Mouse (Mus musculus) neural tube, embryonic 14.5 days (tissue): ENCODE measurements around the gene Gm9117. TPM values are rescaled to one million over a fixed set of nuclear protein-coding genes. Genes with fewer than 3 reads are reported as not detected.
"Not testable (repeated sequence)": the region's sequence is repeated elsewhere in the genome, so short reads cannot be mapped to it uniquely, and the experiment has no call there.

ENCODE experiments used
- ATAC-seq: fragments of 200-750 bp; cut with Nextera tagmentation; 2 replicates; pipeline ENCODE4 v1.8.0; 2017; ENCODE audit warnings: low read depth, mild to moderate bottlenecking, moderate TSS enrichment, moderate library complexity
- H3K27ac ChIP-seq: fragments of 300-500 bp; sonication (generic); 2 replicates; pipeline ENCODE4 v1.5.1; 2014; ENCODE audit warnings: low read depth, mild to moderate bottlenecking, control low read depth, low read length, moderate library complexity, mixed read lengths
- H3K27me3 ChIP-seq: fragments of 300-500 bp; sonication (generic); 2 replicates; pipeline ENCODE4 v1.6.1; 2014; ENCODE audit warnings: low read length; ENCODE audit not compliant: control insufficient read depth, insufficient read depth
- H3K36me3 ChIP-seq: fragments of 300-500 bp; sonication (generic); 2 replicates; pipeline ENCODE4 v1.6.1; 2014; ENCODE audit warnings: low read length, mixed read lengths; ENCODE audit not compliant: control insufficient read depth, insufficient read depth
- H3K4me1 ChIP-seq: fragments of 300-500 bp; sonication (generic); 2 replicates; pipeline ENCODE4 v1.6.1; 2014; ENCODE audit warnings: low read length; ENCODE audit not compliant: control insufficient read depth, insufficient read depth
- H3K4me2 ChIP-seq: fragments of 300-500 bp; sonication (generic); 2 replicates; pipeline ENCODE4 v1.6.1; 2014; ENCODE audit warnings: mild to moderate bottlenecking, low read depth, low read length, control low read depth
- H3K4me3 ChIP-seq: fragments of 300-500 bp; sonication (generic); 2 replicates; pipeline ENCODE4 v1.5.1; 2014; ENCODE audit warnings: low read depth, low read length, control low read depth, mixed read lengths
- H3K9ac ChIP-seq: fragments of 300-500 bp; sonication (generic); replicated peaks from 2 replicates; pipeline ENCODE4 v1.6.1; 2014; ENCODE audit warnings: low read depth, mild to moderate bottlenecking, control low read depth, low read length, mixed read lengths
- H3K9me3 ChIP-seq: fragments of 300-500 bp; sonication (generic); 2 replicates; pipeline ENCODE4 v1.6.1; 2016; ENCODE audit warnings: low read length; ENCODE audit not compliant: control insufficient read depth
- WGBS: fragments of 180-500 bp; shearing (Covaris S2); extraction: QIAGEN DNeasy Blood & Tissue Kit; methylation state at CpG from one replicate; pipeline ENCODE4 v1.1.7; 2014; 5-methylcytosine and 5-hydroxymethylcytosine counted together
- polyA plus RNA-seq: library from polyadenylated mRNA; unstranded; fragments of >200 nt; fragmentation: Nextera tagmentation; extraction: Ambion mirVana; gene quantifications from 2 replicates; pipeline ENCODE4 v1.2.1, GENCODE M21; 2014

Gm9117 gene
- not detected in 2 replicates for polyA plus RNA-seq

GRCm38 (mm10) chr3:93943443-93943842 lies at the start of gene Gm9117:
Gm9117 (minus strand) TSS chr3:93943543.
- H3K4me2 ChIP-seq, H3K4me1 ChIP-seq, H3K36me3 ChIP-seq, ATAC-seq, H3K27ac ChIP-seq, H3K4me3 ChIP-seq, H3K9me3 ChIP-seq, H3K9ac ChIP-seq, H3K27me3 ChIP-seq: not testable (repeated sequence)
- 87% methylated on average over 3 of the region's 4 CpGs for WGBS

- WGBS = 96% methylated on average over 6 of the region's 6 CpGs
- H3K27me3 ChIP-seq, H3K36me3 ChIP-seq, H3K4me1 ChIP-seq, H3K4me3 ChIP-seq, H3K9ac ChIP-seq, H3K9me3 ChIP-seq, H3K4me2 ChIP-seq, H3K27ac ChIP-seq, ATAC-seq: not testable (repeated sequence)
Measured at GRCm38 (mm10) chr3:93968938-93969337, 25.6 kb upstream of the Gm9117 start.

- WGBS = 69% methylated on average over 2 of the region's 4 CpGs
- H3K27ac ChIP-seq = not testable (repeated sequence)
Measured at GRCm38 (mm10) chr3:93961214-93961613, 17.9 kb upstream of the Gm9117 start, which contains the start of gene Tdpoz5. Tdpoz5 (minus strand) TSS chr3:93961314.

DNA sequence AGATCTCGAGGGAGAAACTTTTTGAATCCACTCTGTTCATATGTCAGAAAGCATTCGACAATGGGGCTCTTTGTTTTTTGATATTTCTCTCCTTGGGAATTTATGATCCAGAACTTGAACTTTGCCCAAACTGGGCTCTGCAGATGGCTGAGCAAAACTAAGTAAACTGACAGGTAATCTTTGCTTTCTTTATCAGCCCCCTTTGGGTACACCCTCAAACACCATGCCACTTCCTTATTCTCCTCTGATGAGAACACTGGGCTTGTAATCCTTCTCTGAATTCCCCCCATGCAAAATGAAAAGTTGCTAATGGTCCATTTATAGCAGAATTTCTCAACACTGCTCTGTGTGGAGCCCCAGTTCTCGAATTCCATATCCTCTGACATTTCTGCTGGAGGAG lies 5.0 kb downstream of the Gm9117 start:
- H3K4me3 ChIP-seq, H3K9ac ChIP-seq, H3K4me1 ChIP-seq, ATAC-seq, H3K27ac ChIP-seq, H3K9me3 ChIP-seq, H3K36me3 ChIP-seq, H3K27me3 ChIP-seq, H3K4me2 ChIP-seq: not testable (repeated sequence)
- WGBS = no CpG with 5 or more reads among the region's 3 CpGs

More at GRCm38 (mm10) chr3:93961214-93961613, 17.9 kb upstream of the Gm9117 start, which contains the start of gene Tdpoz5:
- H3K36me3 ChIP-seq, H3K9me3 ChIP-seq, H3K4me2 ChIP-seq, H3K4me3 ChIP-seq, H3K4me1 ChIP-seq, H3K9ac ChIP-seq, ATAC-seq, H3K27me3 ChIP-seq: not testable (repeated sequence)

Other genes with a start within 250 kb of the Gm9117 start
- gene Gm5773, start 170.5 kb downstream of the Gm9117 start, polyA plus RNA-seq = not detected in 2 replicates
- not detected in 2 replicates for gene Tdpoz4, start 147.1 kb downstream of the Gm9117 start, polyA plus RNA-seq
- not detected in 2 replicates for gene Tdpoz3, start 117.5 kb downstream of the Gm9117 start, polyA plus RNA-seq
- not detected in 2 replicates for gene Tdpoz5, start 17.8 kb upstream of the Gm9117 start, polyA plus RNA-seq
- gene Gm9125, start 111.3 kb upstream of the Gm9117 start, polyA plus RNA-seq = not detected in 2 replicates
- gene Gm10697, start 129.1 kb upstream of the Gm9117 start, polyA plus RNA-seq = not detected in 2 replicates
- gene Gm10696, start 234.7 kb upstream of the Gm9117 start, polyA plus RNA-seq = not detected in 2 replicates